Mouse (Mus musculus): Measurements from ENCODE around the gene Galnt11.

- TF ChIP-seq CTCF (conservative IDR thresholded peaks at IDR 0.05 in 1 of 2, IDR thresholded peaks at IDR 0.05 in 1 of 2; ENCODE audit: low read depth in 2 of 2, low read length in 2 of 2) (no peak), HCFC1 (IDR thresholded peaks at IDR 0.05; ENCODE audit: low read depth, low read length) (no peak), USF1 (IDR thresholded peaks at IDR 0.05; ENCODE audit: low read depth, low read length) (no peak), POLR2AphosphoS2 (IDR thresholded peaks at IDR 0.05; ENCODE audit: low read depth, low read length) (no peak), E2F4 (IDR thresholded peaks at IDR 0.05; ENCODE audit: insufficient replicate concordance, low read depth, low read length) (no peak), EP300 (IDR thresholded peaks at IDR 0.05; ENCODE audit: low read length) (no peak), SMC3 (IDR thresholded peaks at IDR 0.05; ENCODE audit: low read depth, low read length) (no peak), UBTF (IDR thresholded peaks at IDR 0.05; ENCODE audit: low read depth, low read length) (no peak), POLR2A (IDR thresholded peaks at IDR 0.05; ENCODE audit: low read depth, low read length) (no peak), ETS1 (conservative IDR thresholded peaks at IDR 0.05; ENCODE audit: low read depth, low read length) (no peak), RCOR1 (conservative IDR thresholded peaks at IDR 0.05; ENCODE audit: low read depth, low read length) (no peak), CHD1 (IDR thresholded peaks at IDR 0.05; ENCODE audit: low read depth, low read length) (no peak)
Observed at GRCm38 (mm10) chr5:25246473-25246865, 24.8 kb downstream of the Galnt11 start.

Data from CH12.LX (cell line).